In the genomic region with DNA sequence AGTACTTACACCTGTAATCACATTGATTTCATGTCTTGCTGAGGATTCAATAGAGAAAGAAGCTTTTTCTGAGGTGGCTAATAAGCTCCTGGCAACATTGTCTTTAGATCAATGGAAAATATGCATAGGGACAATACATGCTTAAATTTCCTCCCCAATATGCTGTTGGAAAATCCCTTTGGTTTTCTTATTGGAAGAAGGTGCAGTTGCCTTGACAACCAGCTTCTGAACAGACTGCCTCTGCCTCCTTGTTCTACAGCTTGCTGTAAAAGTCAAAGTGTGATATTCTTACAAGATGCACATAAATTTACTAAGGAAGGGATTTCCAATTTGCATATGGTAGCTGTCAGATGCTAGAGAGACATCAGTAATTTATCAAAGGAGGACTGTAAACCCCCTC, we compare ENCODE assay signal across 19 mouse cellular contexts.
DNase-seq lines count a peak whose midpoint lies in the region; ATAC-seq and TF ChIP-seq lines count a peak whose summit lies in the region.
"Had no signal": no experiment of that assay in that cellular context is flagged by ENCODE, and none has a peak within 500 bp of the region (broad histone marks: within the 10 kb centered on the region; RNA-seq: fewer than 3 reads in every experiment).

No protein-coding gene starts in this region.

- no peak overlapping the region for H3K9ac ChIP-seq in midbrain, embryonic 14.5 days (replicated peaks; ENCODE audit: low read length)
- no peak overlapping the region for H3K9ac ChIP-seq in forebrain, postnatal 0 days
- H3K9ac ChIP-seq: embryonic facial prominence, embryonic 12.5 days; liver, postnatal 0 days; midbrain, embryonic 12.5 days; neural tube, embryonic 13.5 days had no signal

- ATAC-seq in frontal cortex, adult (ENCODE audit: low TSS enrichment): peak; percentile 96
- no peak for ATAC-seq in midbrain, embryonic 14.5 days (ENCODE audit: low FRiP score, low TSS enrichment)
- ATAC-seq in forebrain, postnatal 0 days: peak; percentile 82
- ATAC-seq: liver, postnatal 0 days had no signal

- H3K27me3 ChIP-seq in midbrain, embryonic 14.5 days (ENCODE audit: control insufficient read depth, insufficient read depth, low read length): no peaks in the 10 kb centered on the region
- H3K27me3 ChIP-seq in midbrain, embryonic 10.5 days (ENCODE audit: low read depth, poor library complexity, severe bottlenecking): no peaks in the 10 kb centered on the region
- H3K27me3 ChIP-seq in forebrain, postnatal 0 days (ENCODE audit: insufficient read depth, low read length): no peaks in the 10 kb centered on the region
- H3K27me3 ChIP-seq: embryonic facial prominence, embryonic 12.5 days; midbrain, embryonic 12.5 days; neural tube, embryonic 13.5 days had no signal

- no peak for TF ChIP-seq CTCF in forebrain, postnatal 0 days (IDR thresholded peaks at IDR 0.05; ENCODE audit: low read depth)

- H3K4me3 ChIP-seq in midbrain, embryonic 14.5 days (replicated peaks; ENCODE audit: low read depth, low read length): no peak overlapping the region
- H3K4me3 ChIP-seq in midbrain, embryonic 10.5 days: no peak overlapping the region
- H3K4me3 ChIP-seq in forebrain, postnatal 0 days (ENCODE audit: low read depth, low read length): no peak overlapping the region
- H3K4me3 ChIP-seq: embryonic facial prominence, embryonic 12.5 days; heart, embryonic 10.5 days; midbrain, embryonic 12.5 days; neural tube, embryonic 13.5 days had no signal

- no peak overlapping the region for H3K4me2 ChIP-seq in midbrain, embryonic 14.5 days (ENCODE audit: low read length)
- H3K4me2 ChIP-seq in forebrain, postnatal 0 days (ENCODE audit: low read depth): no peak overlapping the region
- H3K4me2 ChIP-seq: embryonic facial prominence, embryonic 12.5 days; midbrain, embryonic 12.5 days; neural tube, embryonic 13.5 days had no signal

- DNase-seq in frontal cortex, postnatal 25 days (ENCODE audit: low spot score in 2 of 2): no peak
- peak; percentile 68 for DNase-seq in midbrain, embryonic 14.5 days
- DNase-seq in midbrain, embryonic 10.5 days (ENCODE audit: low spot score): no peak
- DNase-seq in forebrain, postnatal 0 days: peak; percentile 72
- peak; percentile 16 for DNase-seq in right cerebral cortex, postnatal 25 days
- DNase-seq in gastrocnemius, postnatal 10 days: no peak
- no peak for DNase-seq in neural tube, embryonic 10.5 days (ENCODE audit: extremely low spot score, low spot score)
- DNase-seq: cerebellum, adult 18-20 months; gastrocnemius, postnatal 25 days; heart, postnatal 14 days; kidney, adult 8-10 months; liver, postnatal 0 days; lung, postnatal 36 days; thymus, postnatal 36 days had no signal

- 0 out of 2 replicates have a peak, but pooled peaks cover 5% of the 10 kb centered on the region for H3K4me1 ChIP-seq in midbrain, embryonic 14.5 days (ENCODE audit: control insufficient read depth, insufficient read depth, low read length)
- H3K4me1 ChIP-seq in midbrain, embryonic 10.5 days: peaks cover 8% of the 10 kb centered on the region
- H3K4me1 ChIP-seq in forebrain, postnatal 0 days (ENCODE audit: insufficient read depth): no peaks in the 10 kb centered on the region
- H3K4me1 ChIP-seq: embryonic facial prominence, embryonic 12.5 days; heart, embryonic 10.5 days; neural tube, embryonic 13.5 days had no signal

- H3K27ac ChIP-seq in midbrain, embryonic 14.5 days (replicated peaks; ENCODE audit: low read depth, low read length): 0 out of 2 replicates have a peak overlapping the region, but pooled peaks have one; percentile 32
- no peak overlapping the region for H3K27ac ChIP-seq in midbrain, embryonic 10.5 days (replicated peaks)
- peak overlapping the region; percentile 52; the same call in 1 of the 2 replicates for H3K27ac ChIP-seq in forebrain, postnatal 0 days (ENCODE audit: low read depth, low read length)
- H3K27ac ChIP-seq: embryonic facial prominence, embryonic 12.5 days; heart, embryonic 10.5 days; midbrain, embryonic 12.5 days; neural tube, embryonic 13.5 days had no signal

- H3K36me3 ChIP-seq in midbrain, embryonic 14.5 days (ENCODE audit: control insufficient read depth, insufficient read depth, low read length): no peaks in the 10 kb centered on the region
- H3K36me3 ChIP-seq in midbrain, embryonic 10.5 days: no peaks in the 10 kb centered on the region
- no peaks in the 10 kb centered on the region for H3K36me3 ChIP-seq in forebrain, postnatal 0 days (ENCODE audit: insufficient read depth)
- H3K36me3 ChIP-seq: embryonic facial prominence, embryonic 12.5 days; heart, embryonic 10.5 days; midbrain, embryonic 12.5 days; neural tube, embryonic 13.5 days had no signal

- H3K9me3 ChIP-seq in midbrain, embryonic 14.5 days (ENCODE audit: control insufficient read depth, low read length): no peaks in the 10 kb centered on the region
- H3K9me3 ChIP-seq in midbrain, embryonic 10.5 days (replicated peaks): no peaks in the 10 kb centered on the region
- H3K9me3 ChIP-seq in forebrain, postnatal 0 days (ENCODE audit: low read length): no peaks in the 10 kb centered on the region
- H3K9me3 ChIP-seq: embryonic facial prominence, embryonic 12.5 days; heart, embryonic 10.5 days; midbrain, embryonic 12.5 days; neural tube, embryonic 13.5 days had no signal

Comparison
In these comparisons a context has a peak if more than half of its experiments do, and no peak if none do; other contexts are left out.
1. DNase-seq: peak in midbrain, embryonic 14.5 days (single experiment), forebrain, postnatal 0 days (single experiment) and right cerebral cortex, postnatal 25 days (single experiment); none in frontal cortex, postnatal 25 days (0 of 2), midbrain, embryonic 10.5 days (single experiment), gastrocnemius, postnatal 10 days (single experiment) and neural tube, embryonic 10.5 days (single experiment).